Mouse (Mus musculus): ENCODE results near the gene Qars. TPM values are rescaled to one million over a fixed set of nuclear protein-coding genes. Genes with fewer than 3 reads are reported as not detected.
A peak's percentile ranks its signal among the peaks of the same experiment; 100 is the strongest.

Gene Qars
- polyA plus RNA-seq, 1 experiment from 2014 or later: 179 TPM

GRCm38 (mm10) chr9:108492043-108492750 lies 15.3 kb upstream of the Qars start:
- Histone ChIP-seq H3K79me2 (ENCODE audit: inconsistent target) (peaks cover 32% of the 10 kb centered on the region), H3K27ac (peak overlapping the region; percentile 75), H3K4me3 (ENCODE audit: inconsistent target) (peak overlapping the region; percentile 95), H3K36me3 (ENCODE audit: inconsistent target) (peaks cover 42% of the 10 kb centered on the region)
- 41% methylated on average over 16 of the region's 16 CpGs for WGBS (ENCODE audit: missing documents)

- Histone ChIP-seq H3K79me2 (ENCODE audit: inconsistent target) (peaks cover 32% of the 10 kb centered on the region), H3K36me3 (ENCODE audit: inconsistent target) (peaks cover 53% of the 10 kb centered on the region), H3K4me3 (ENCODE audit: inconsistent target) (no peak overlapping the region), H3K27ac (no peak overlapping the region)
- WGBS (ENCODE audit: missing documents): 98% methylated on average over 8 of the region's 8 CpGs
Observed at GRCm38 (mm10) chr9:108493246-108493645, 14.3 kb upstream of the Qars start.

GRCm38 (mm10) chr9:108494146-108494825 lies 13.2 kb upstream of the Qars start:
- H3K27ac ChIP-seq: no peak overlapping the region
- WGBS (ENCODE audit: missing documents): 98% methylated on average over 18 of the region's 19 CpGs
- no peak overlapping the region for H3K4me3 ChIP-seq (ENCODE audit: inconsistent target)
- peaks cover 32% of the 10 kb centered on the region for H3K79me2 ChIP-seq (ENCODE audit: inconsistent target)
- H3K36me3 ChIP-seq (ENCODE audit: inconsistent target): peaks cover 63% of the 10 kb centered on the region

GRCm38 (mm10) chr9:108494905-108495304 lies 12.6 kb upstream of the Qars start:
- H3K4me3 ChIP-seq (ENCODE audit: inconsistent target): no peak overlapping the region
- H3K27ac ChIP-seq: no peak overlapping the region
- peaks cover 32% of the 10 kb centered on the region for H3K79me2 ChIP-seq (ENCODE audit: inconsistent target)
- WGBS (ENCODE audit: missing documents): 83% methylated on average over 10 of the region's 10 CpGs
- H3K36me3 ChIP-seq (ENCODE audit: inconsistent target): peaks cover 69% of the 10 kb centered on the region

GRCm38 (mm10) chr9:108499231-108499630 lies 8.3 kb upstream of the Qars start:
- Histone ChIP-seq H3K4me3 (ENCODE audit: inconsistent target) (no peak overlapping the region), H3K36me3 (ENCODE audit: inconsistent target) (peaks cover 84% of the 10 kb centered on the region), H3K79me2 (ENCODE audit: inconsistent target) (no peaks in the 10 kb centered on the region; the same call in 1 of the 2 replicates), H3K27ac (no peak overlapping the region)
- 92% methylated on average over 7 of the region's 7 CpGs for WGBS (ENCODE audit: missing documents)

- no peaks in the 10 kb centered on the region; the same call in 1 of the 2 replicates for H3K79me2 ChIP-seq (ENCODE audit: inconsistent target)
- peaks cover 77% of the 10 kb centered on the region for H3K36me3 ChIP-seq (ENCODE audit: inconsistent target)
- no peak overlapping the region for H3K27ac ChIP-seq
- no peak overlapping the region for H3K4me3 ChIP-seq (ENCODE audit: inconsistent target)
- 98% methylated on average over 15 of the region's 15 CpGs for WGBS (ENCODE audit: missing documents)
Observed at GRCm38 (mm10) chr9:108499943-108500342, 7.6 kb upstream of the Qars start.

- WGBS (ENCODE audit: missing documents): 94% methylated on average over 7 of the region's 7 CpGs
Observed at GRCm38 (mm10) chr9:108506901-108507300, 605 bp upstream of the Qars start.

GRCm38 (mm10) chr9:108508776-108509175 lies 1.3 kb downstream of the Qars start:
- no peak overlapping the region for H3K27ac ChIP-seq
- peak overlapping the region; percentile 79 for H3K4me3 ChIP-seq (ENCODE audit: inconsistent target)
- H3K36me3 ChIP-seq (ENCODE audit: inconsistent target): peaks cover 42% of the 10 kb centered on the region
- WGBS (ENCODE audit: missing documents): 74% methylated on average over 7 of the region's 7 CpGs
- H3K79me2 ChIP-seq (ENCODE audit: inconsistent target): peaks cover 20% of the 10 kb centered on the region

More at GRCm38 (mm10) chr9:108506901-108507300, 605 bp upstream of the Qars start:
- peaks cover 36% of the 10 kb centered on the region for H3K36me3 ChIP-seq (ENCODE audit: inconsistent target)
- peak overlapping the region; percentile 79; the same call in 1 of the 2 replicates for H3K4me3 ChIP-seq (ENCODE audit: inconsistent target)
- peaks cover 20% of the 10 kb centered on the region for H3K79me2 ChIP-seq (ENCODE audit: inconsistent target)
- H3K27ac ChIP-seq: no peak overlapping the region

GRCm38 (mm10) chr9:108516380-108517251 lies 9.1 kb downstream of the Qars start, which contains the start of gene Qrich1:
Gene Qrich1 (plus strand): TSS chr9:108516806.
- Histone ChIP-seq H3K4me3 (ENCODE audit: inconsistent target) (peak within 1 kb of the TSS; percentile 92), H3K36me3 (ENCODE audit: inconsistent target) (peaks cover 41% of the 10 kb centered on the region), H3K79me2 (ENCODE audit: inconsistent target) (peaks cover 40% of the 10 kb centered on the region), H3K27ac (peak within 1 kb of the TSS; percentile 86)
- 3% methylated on average over 41 of the region's 55 CpGs for WGBS (ENCODE audit: missing documents)

GRCm38 (mm10) chr9:108517253-108517930 lies 9.9 kb downstream of the Qars start:
- WGBS (ENCODE audit: missing documents): 2% methylated on average over 59 of the region's 95 CpGs
- H3K36me3 ChIP-seq (ENCODE audit: inconsistent target): peaks cover 33% of the 10 kb centered on the region
- H3K79me2 ChIP-seq (ENCODE audit: inconsistent target): peaks cover 47% of the 10 kb centered on the region
- peak overlapping the region; percentile 86 for H3K27ac ChIP-seq
- peak overlapping the region; percentile 92 for H3K4me3 ChIP-seq (ENCODE audit: inconsistent target)

- under 1% methylated on average over 12 of the region's 13 CpGs for WGBS (ENCODE audit: missing documents)
- peak overlapping the region; percentile 92 for H3K4me3 ChIP-seq (ENCODE audit: inconsistent target)
Observed at GRCm38 (mm10) chr9:108517931-108518332, 10.4 kb downstream of the Qars start.

GRCm38 (mm10) chr9:108521604-108522003 lies 14.1 kb downstream of the Qars start:
- no peak overlapping the region for H3K27ac ChIP-seq
- H3K79me2 ChIP-seq (ENCODE audit: inconsistent target): peaks cover 90% of the 10 kb centered on the region
- WGBS (ENCODE audit: missing documents): 87% methylated on average over 2 of the region's 2 CpGs
- no peak overlapping the region for H3K4me3 ChIP-seq (ENCODE audit: inconsistent target)
- H3K36me3 ChIP-seq (ENCODE audit: inconsistent target): peaks cover 6% of the 10 kb centered on the region; the same call in 1 of the 2 replicates

More at GRCm38 (mm10) chr9:108517931-108518332, 10.4 kb downstream of the Qars start:
- H3K27ac ChIP-seq: peak overlapping the region; percentile 86
- peaks cover 28% of the 10 kb centered on the region for H3K36me3 ChIP-seq (ENCODE audit: inconsistent target)
- peaks cover 53% of the 10 kb centered on the region for H3K79me2 ChIP-seq (ENCODE audit: inconsistent target)

GRCm38 (mm10) chr9:108523341-108523740 lies 15.8 kb downstream of the Qars start:
- Histone ChIP-seq H3K27ac (no peak overlapping the region), H3K4me3 (ENCODE audit: inconsistent target) (no peak overlapping the region), H3K36me3 (ENCODE audit: inconsistent target) (peaks cover 10% of the 10 kb centered on the region; the same call in 1 of the 2 replicates), H3K79me2 (ENCODE audit: inconsistent target) (peaks cover 100% of the 10 kb centered on the region)
- 93% methylated on average over 4 of the region's 4 CpGs for WGBS (ENCODE audit: missing documents)

- WGBS (ENCODE audit: missing documents): 84% methylated on average over 3 of the region's 3 CpGs
- Histone ChIP-seq H3K36me3 (ENCODE audit: inconsistent target) (peaks cover 29% of the 10 kb centered on the region), H3K27ac (no peak overlapping the region), H3K4me3 (ENCODE audit: inconsistent target) (no peak overlapping the region), H3K79me2 (ENCODE audit: inconsistent target) (peaks cover 100% of the 10 kb centered on the region)
Observed at GRCm38 (mm10) chr9:108525400-108525799, 17.9 kb downstream of the Qars start.

Measured in macrophage (primary cell).